Mouse (Mus musculus): Measurements from ENCODE around the gene Fhit. TPM values are rescaled to one million over a fixed set of nuclear protein-coding genes. Genes with fewer than 3 reads are reported as not detected.
"Not testable (repeated sequence)": the region's sequence is repeated elsewhere in the genome, so short reads cannot be mapped to it uniquely, and the experiment has no call there.

Fhit gene
- polyA plus RNA-seq, 1 experiment from 2014 or later, result 6.8 TPM

DNA sequence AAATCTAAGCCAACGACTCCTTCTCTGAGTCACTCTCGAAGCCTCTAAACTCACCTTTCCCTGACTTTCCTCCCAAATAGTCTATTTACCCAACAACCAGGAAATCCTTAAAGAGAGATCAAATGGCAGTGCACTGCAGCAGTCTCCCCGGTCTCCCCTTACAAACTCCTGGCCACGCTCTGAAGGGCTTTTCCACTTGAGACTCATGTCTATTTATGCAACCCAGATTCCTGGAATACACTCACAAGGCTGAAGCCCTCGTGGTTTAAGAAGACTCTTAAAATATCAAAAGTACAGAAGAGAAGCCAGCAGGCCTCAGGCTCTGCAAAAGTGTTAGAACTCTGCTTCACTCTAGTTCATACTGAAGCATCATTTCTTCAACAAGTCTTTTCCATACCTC, 1155.6 kb downstream of the Fhit start:
- no peak overlapping the region for H3K27ac ChIP-seq
- WGBS, result 38% methylated on average over 5 of the region's 5 CpGs
- no peaks in the 10 kb centered on the region for H3K36me3 ChIP-seq
- peaks cover 4% of the 10 kb centered on the region for H3K4me1 ChIP-seq
- no peak overlapping the region for H3K4me3 ChIP-seq
- no peak overlapping the region for H3K9ac ChIP-seq
- no peak for ATAC-seq (ENCODE audit: insufficient number of reproducible peaks, insufficient read depth, low FRiP score, low TSS enrichment, low read depth)
- no peak overlapping the region for H3K4me2 ChIP-seq
- no peaks in the 10 kb centered on the region for H3K27me3 ChIP-seq
- no peaks in the 10 kb centered on the region for H3K9me3 ChIP-seq

DNA sequence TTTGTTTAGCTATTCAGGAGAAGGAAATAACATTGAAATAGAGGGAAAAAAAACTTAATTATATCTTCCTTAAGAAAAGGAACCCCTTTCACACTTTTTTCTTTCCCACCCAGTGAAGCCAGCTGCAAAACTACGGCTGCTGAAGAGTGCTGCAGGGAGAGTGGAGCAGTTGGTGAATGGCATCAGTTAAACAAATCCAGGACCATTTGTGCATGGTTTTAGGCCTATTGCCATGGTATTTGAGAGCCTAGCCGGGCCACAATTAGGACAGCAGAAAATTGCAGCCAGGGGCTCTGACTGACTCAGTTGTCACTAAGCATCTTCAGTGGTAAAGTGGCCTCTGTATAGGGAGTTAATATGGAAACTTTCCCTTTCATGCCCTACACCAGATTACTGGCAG, 1158.0 kb downstream of the Fhit start:
- no peaks in the 10 kb centered on the region for H3K36me3 ChIP-seq
- H3K4me1 ChIP-seq, result peaks cover 4% of the 10 kb centered on the region
- H3K4me3 ChIP-seq, result no peak overlapping the region
- no peak overlapping the region for H3K27ac ChIP-seq
- no peak overlapping the region for H3K4me2 ChIP-seq
- WGBS, result 29% methylated on average over 2 of the region's 2 CpGs
- H3K9me3 ChIP-seq, result no peaks in the 10 kb centered on the region
- no peak for ATAC-seq (ENCODE audit: insufficient number of reproducible peaks, insufficient read depth, low FRiP score, low TSS enrichment, low read depth)
- H3K9ac ChIP-seq, result no peak overlapping the region
- no peaks in the 10 kb centered on the region for H3K27me3 ChIP-seq

DNA sequence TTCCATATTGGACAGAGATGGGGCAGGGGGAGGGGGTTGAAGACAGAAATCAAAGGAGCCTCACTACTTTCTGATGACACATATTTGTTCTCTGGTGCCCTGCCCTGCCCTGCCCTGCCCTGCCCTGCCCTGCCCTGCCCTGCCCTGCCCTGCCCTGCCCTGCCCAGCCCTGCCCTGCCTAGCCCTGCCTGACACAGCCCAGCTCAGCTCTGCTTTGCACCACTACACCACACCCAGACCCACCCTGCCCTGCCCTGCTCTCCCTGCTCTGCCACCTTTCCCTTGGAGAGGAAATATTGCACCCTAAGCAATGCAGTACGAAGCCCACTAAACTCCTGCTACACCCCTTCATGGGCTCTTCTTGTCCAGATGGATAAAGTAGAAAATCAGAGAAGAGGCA, 1171.2 kb downstream of the Fhit start:
- 84% methylated on average over 1 of the region's 1 CpGs for WGBS
- Histone ChIP-seq H3K4me2 (no peak overlapping the region), H3K4me1 (no peaks in the 10 kb centered on the region), H3K27ac (no peak overlapping the region), H3K9me3 (no peaks in the 10 kb centered on the region), H3K27me3 (no peaks in the 10 kb centered on the region), H3K9ac (no peak overlapping the region), H3K36me3 (no peaks in the 10 kb centered on the region), H3K4me3 (no peak overlapping the region)
- ATAC-seq (ENCODE audit: insufficient number of reproducible peaks, insufficient read depth, low FRiP score, low TSS enrichment, low read depth), result no peak

DNA sequence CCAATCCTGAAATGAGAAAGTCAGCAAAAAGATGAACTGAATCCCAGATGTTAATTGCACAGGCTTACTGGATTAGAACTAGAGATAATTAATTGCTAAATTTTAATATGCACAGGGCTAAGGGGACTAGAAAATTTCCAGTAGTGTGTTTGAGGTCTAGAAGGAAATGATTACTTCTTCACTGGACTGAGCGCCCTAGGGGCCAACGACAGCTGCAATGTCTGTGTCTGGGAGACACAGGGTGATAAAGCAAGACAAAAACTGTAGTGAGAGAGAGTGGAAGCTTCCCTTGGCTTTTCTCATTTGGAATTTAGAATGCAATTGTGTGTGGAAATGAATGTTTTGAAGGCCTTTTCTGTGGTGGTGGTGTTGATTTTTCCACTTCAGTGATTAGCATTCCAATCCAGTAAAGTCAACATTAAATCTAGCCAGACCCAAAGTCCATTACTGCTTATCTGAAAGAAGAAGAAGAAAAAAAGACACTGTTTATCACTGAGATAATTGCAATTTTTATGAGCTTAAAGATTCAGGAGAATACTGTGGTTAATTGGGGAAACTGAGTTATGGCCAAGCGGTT, 1184.8 kb downstream of the Fhit start:
- WGBS, result 71% methylated on average over 3 of the region's 3 CpGs
- ATAC-seq (ENCODE audit: insufficient number of reproducible peaks, insufficient read depth, low FRiP score, low TSS enrichment, low read depth), result no peak
- Histone ChIP-seq H3K4me1 (no peaks in the 10 kb centered on the region), H3K4me2 (no peak overlapping the region), H3K4me3 (no peak overlapping the region), H3K9ac (no peak overlapping the region), H3K27me3 (no peaks in the 10 kb centered on the region), H3K36me3 (no peaks in the 10 kb centered on the region), H3K9me3 (no peaks in the 10 kb centered on the region), H3K27ac (no peak overlapping the region)

DNA sequence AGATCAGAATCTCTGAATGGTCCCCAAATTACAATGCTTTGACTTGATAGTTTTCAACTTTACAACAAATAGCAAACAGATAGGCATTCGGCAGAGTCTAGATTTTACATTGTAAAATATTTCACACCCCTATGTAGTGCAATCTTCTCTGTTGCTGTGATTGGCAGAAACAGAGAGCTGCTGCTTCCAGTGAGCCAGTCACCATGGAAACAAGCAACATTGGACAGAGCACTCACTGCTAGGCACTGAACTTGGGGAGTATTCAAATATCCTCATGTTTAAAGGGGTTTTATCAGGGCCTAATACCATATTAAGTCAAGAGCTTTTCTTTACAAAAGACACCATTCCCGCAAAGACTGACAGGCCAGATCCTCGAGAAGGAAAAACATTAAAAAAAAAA, 1187.4 kb downstream of the Fhit start:
- Histone ChIP-seq H3K4me1 (no peaks in the 10 kb centered on the region), H3K9ac (no peak overlapping the region), H3K9me3 (no peaks in the 10 kb centered on the region), H3K27ac (no peak overlapping the region), H3K27me3 (no peaks in the 10 kb centered on the region), H3K36me3 (no peaks in the 10 kb centered on the region), H3K4me2 (no peak overlapping the region), H3K4me3 (no peak overlapping the region)
- 82% methylated on average over 3 of the region's 3 CpGs for WGBS
- no peak for ATAC-seq (ENCODE audit: insufficient number of reproducible peaks, insufficient read depth, low FRiP score, low TSS enrichment, low read depth)

DNA sequence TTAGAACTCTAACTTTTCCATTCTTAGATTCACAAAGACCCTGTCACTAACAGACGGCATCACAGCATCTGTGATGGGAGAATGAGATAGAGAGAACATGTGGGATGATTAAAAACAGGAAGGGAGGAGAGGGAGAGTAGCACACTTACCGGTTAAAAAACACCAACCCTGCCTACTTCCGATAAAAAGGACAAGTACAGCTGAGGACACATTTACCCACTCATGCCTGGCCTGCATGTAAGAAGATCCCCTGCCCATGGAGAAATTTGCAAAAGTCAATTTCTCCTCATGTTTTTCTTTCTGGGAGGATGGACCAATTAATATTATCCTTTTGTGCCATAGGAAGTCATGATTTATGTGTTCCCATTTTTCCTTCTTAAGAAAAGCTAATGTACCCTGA, 1198.0 kb downstream of the Fhit start:
- Histone ChIP-seq H3K4me3 (no peak overlapping the region), H3K27ac (no peak overlapping the region), H3K27me3 (no peaks in the 10 kb centered on the region), H3K4me1 (no peaks in the 10 kb centered on the region), H3K9ac (no peak overlapping the region), H3K36me3 (no peaks in the 10 kb centered on the region), H3K9me3 (no peaks in the 10 kb centered on the region), H3K4me2 (no peak overlapping the region)
- no peak for ATAC-seq (ENCODE audit: insufficient number of reproducible peaks, insufficient read depth, low FRiP score, low TSS enrichment, low read depth)
- WGBS, result 60% methylated on average over 3 of the region's 3 CpGs

DNA sequence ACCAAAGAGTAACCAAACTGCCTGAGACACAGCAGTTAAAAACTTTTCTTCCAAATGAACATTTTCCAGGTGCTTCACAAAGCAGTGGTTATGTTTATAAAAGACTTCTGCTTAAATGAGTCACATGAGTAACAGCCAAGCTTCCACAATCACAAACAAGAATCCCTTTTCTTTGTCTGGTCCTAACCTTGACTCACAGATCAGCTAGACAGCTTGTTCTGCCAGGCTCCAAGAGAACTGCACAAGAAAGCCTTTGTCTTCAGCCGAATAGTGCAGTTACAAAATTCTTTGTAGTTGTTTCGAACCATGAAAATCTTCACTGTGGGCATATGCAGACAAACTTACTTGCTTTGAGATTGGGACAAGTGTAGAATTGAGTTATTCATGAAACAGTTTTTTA, 1201.4 kb downstream of the Fhit start:
- no peaks in the 10 kb centered on the region for H3K4me1 ChIP-seq
- ATAC-seq (ENCODE audit: insufficient number of reproducible peaks, insufficient read depth, low FRiP score, low TSS enrichment, low read depth), result no peak
- no peak overlapping the region for H3K27ac ChIP-seq
- no peak overlapping the region for H3K9ac ChIP-seq
- 50% methylated on average over 2 of the region's 2 CpGs for WGBS
- no peaks in the 10 kb centered on the region for H3K27me3 ChIP-seq
- H3K4me3 ChIP-seq, result no peak overlapping the region
- H3K4me2 ChIP-seq, result no peak overlapping the region
- no peaks in the 10 kb centered on the region for H3K9me3 ChIP-seq
- no peaks in the 10 kb centered on the region for H3K36me3 ChIP-seq

DNA sequence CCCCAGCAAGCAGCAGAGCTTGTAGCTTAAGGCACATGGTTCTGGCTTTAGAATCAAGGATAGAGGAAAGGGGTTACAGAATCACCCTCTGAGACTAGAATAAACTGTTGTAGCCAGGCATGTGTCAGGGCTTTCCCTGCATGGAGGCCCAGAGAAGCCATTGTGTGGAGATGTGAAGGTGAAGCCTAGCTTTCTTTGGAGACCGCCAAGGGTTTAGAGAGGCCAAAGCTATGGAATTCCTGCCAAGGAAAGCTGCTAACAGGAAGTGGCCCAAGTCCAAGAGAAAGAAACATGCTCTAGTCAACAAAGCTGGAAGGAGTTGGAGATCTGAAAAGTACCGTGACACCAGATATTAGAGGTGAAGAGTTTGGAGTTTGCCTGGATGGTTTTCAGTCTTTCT, 1262.3 kb downstream of the Fhit start:
- H3K36me3 ChIP-seq, result no peaks in the 10 kb centered on the region
- H3K9me3 ChIP-seq, result no peaks in the 10 kb centered on the region
- H3K27ac ChIP-seq, result no peak overlapping the region
- ATAC-seq (ENCODE audit: insufficient number of reproducible peaks, insufficient read depth, low FRiP score, low TSS enrichment, low read depth), result no peak
- H3K9ac ChIP-seq, result no peak overlapping the region
- 79% methylated on average over 2 of the region's 2 CpGs for WGBS
- no peak overlapping the region for H3K4me3 ChIP-seq
- H3K27me3 ChIP-seq, result no peaks in the 10 kb centered on the region
- no peaks in the 10 kb centered on the region for H3K4me1 ChIP-seq
- no peak overlapping the region for H3K4me2 ChIP-seq

DNA sequence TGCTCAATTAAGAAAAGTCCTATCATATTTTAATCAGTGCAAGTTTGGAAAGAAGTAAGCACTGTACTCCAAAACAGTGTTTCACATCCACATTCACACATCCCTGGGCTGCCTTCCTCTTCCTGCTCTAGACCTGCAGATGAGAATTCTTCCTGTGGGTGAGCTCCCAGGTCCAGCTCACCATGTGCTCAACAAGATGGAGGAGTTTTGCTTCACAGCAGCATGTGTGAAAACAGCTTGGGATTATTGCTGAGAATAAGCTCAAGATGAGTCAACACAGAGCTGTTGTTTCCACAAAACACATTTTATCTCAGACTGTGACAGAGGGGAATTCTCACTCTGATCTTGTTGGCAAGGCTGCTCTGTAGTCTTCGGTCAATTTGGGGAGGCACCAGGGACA, 1265.3 kb downstream of the Fhit start:
- WGBS, result 96% methylated on average over 1 of the region's 1 CpGs
- H3K4me2 ChIP-seq, result no peak overlapping the region
- no peaks in the 10 kb centered on the region for H3K9me3 ChIP-seq
- no peak overlapping the region for H3K27ac ChIP-seq
- ATAC-seq (ENCODE audit: insufficient number of reproducible peaks, insufficient read depth, low FRiP score, low TSS enrichment, low read depth), result no peak
- H3K9ac ChIP-seq, result no peak overlapping the region
- no peaks in the 10 kb centered on the region for H3K27me3 ChIP-seq
- no peaks in the 10 kb centered on the region for H3K36me3 ChIP-seq
- H3K4me1 ChIP-seq, result no peaks in the 10 kb centered on the region
- no peak overlapping the region for H3K4me3 ChIP-seq

DNA sequence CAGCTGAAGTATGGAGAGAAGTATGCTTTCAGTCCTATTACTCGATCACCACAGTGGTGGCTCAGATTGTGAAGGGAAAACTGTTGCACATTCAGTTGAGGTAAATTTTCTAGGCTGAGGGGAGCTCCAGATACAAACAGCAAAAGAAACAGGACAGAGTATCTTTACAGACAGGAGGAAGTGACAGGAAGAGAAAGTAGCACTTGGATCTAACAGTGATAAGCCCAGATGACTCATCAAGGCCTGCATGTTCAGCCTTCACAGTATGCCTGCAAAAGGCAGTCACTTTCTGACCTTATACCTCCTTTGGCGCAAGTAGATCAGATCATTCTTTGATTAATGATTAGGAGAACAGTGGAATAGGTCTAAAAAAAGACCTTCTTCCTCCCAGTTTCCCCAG, 1309.8 kb downstream of the Fhit start:
- Histone ChIP-seq H3K27me3 (no peaks in the 10 kb centered on the region), H3K36me3 (no peaks in the 10 kb centered on the region), H3K9me3 (no peaks in the 10 kb centered on the region), H3K4me3 (no peak overlapping the region), H3K4me1 (no peaks in the 10 kb centered on the region), H3K9ac (no peak overlapping the region), H3K27ac (no peak overlapping the region), H3K4me2 (no peak overlapping the region)
- ATAC-seq (ENCODE audit: insufficient number of reproducible peaks, insufficient read depth, low FRiP score, low TSS enrichment, low read depth), result no peak
- 84% methylated on average over 2 of the region's 2 CpGs for WGBS

DNA sequence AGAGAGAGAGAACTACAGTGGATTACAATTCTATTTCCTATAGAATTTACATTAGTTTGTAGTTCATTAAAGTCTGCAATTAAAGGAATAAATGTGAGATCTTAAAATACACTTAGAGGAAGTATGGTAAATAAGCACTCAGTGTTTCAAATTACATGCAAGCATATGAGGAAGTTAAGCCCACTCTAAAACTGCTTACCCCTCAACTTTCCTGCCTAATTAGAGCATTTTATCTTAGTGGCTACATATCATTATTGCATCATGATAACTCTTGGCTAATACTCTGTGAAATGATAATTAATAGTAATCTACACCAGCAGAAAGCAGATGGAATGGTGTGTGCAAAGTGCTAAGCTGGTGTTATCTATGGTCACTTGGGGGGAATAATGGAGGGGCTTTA, 1329.5 kb downstream of the Fhit start:
- Histone ChIP-seq H3K9me3 (no peaks in the 10 kb centered on the region), H3K27ac (no peak overlapping the region), H3K27me3 (no peaks in the 10 kb centered on the region), H3K36me3 (no peaks in the 10 kb centered on the region), H3K4me2 (no peak overlapping the region), H3K9ac (no peak overlapping the region), H3K4me3 (no peak overlapping the region), H3K4me1 (no peaks in the 10 kb centered on the region)
- ATAC-seq (ENCODE audit: insufficient number of reproducible peaks, insufficient read depth, low FRiP score, low TSS enrichment, low read depth), result no peak

DNA sequence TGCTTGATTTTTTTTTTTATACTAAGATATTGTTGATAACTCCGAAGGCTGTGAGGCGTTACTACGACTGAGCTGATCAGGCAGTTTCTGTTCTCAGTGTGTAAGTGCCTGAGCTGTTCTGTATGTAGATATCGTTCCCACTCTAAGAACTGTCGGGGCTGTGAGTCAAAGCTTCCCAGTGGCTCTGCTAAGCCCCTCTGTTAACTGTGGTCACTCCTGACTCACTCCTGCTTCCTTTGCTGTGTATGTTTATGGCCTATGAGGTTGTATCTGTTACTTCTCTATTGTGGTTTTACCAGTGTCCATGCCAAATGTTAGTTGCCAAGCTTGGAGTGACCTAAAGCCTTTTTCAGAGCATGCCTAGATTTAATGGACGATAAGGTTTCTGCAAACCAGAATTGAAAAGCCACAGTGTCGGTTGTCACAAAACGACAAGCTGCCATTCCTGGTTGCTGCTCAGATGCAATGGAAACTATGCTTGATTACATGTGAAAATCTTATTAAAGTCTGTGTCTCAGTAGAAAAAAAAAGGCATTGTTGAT, 1333.1 kb downstream of the Fhit start:
- not testable (repeated sequence) for H3K4me2 ChIP-seq; H3K27me3 ChIP-seq; H3K27ac ChIP-seq; H3K9ac ChIP-seq; H3K36me3 ChIP-seq; H3K9me3 ChIP-seq; H3K4me3 ChIP-seq; H3K4me1 ChIP-seq; ATAC-seq (ENCODE audit: insufficient number of reproducible peaks, insufficient read depth, low FRiP score, low TSS enrichment, low read depth)
- whole genome bisulfite sequencing, result 70% methylated on average over 8 of the region's 8 CpGs

DNA sequence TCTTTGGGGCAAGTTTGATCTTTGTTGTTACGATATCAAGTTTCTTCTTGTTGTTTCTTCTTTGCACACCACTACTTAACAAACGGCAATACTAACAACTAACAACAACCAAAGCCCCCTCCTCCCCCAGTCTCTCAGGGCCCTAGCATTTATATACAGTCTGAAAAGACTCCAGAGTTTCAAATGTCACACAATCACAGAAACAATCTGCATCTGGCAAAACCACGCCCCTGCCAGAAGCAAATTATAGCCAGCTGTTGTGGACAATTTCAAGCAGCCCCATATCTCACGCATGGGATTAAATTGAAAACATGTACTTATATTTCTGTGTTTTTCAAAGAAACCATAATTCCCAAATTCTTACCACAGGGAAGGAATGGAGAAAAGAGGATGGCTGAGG, 1345.9 kb downstream of the Fhit start:
- ATAC-seq (ENCODE audit: insufficient number of reproducible peaks, insufficient read depth, low FRiP score, low TSS enrichment, low read depth), result peak; percentile 59; the same call in 1 of the 2 replicates
- WGBS, result 26% methylated on average over 4 of the region's 4 CpGs
- Histone ChIP-seq H3K9me3 (no peaks in the 10 kb centered on the region), H3K4me3 (no peak overlapping the region), H3K4me1 (peaks cover 24% of the 10 kb centered on the region), H3K27ac (no peak overlapping the region), H3K27me3 (no peaks in the 10 kb centered on the region), H3K36me3 (no peaks in the 10 kb centered on the region), H3K9ac (no peak overlapping the region), H3K4me2 (no peak overlapping the region)

All from embryonic facial prominence, embryonic 13.5 days (tissue).